Mouse (Mus musculus) embryonic facial prominence, embryonic 13.5 days (tissue): ENCODE measurements around the gene Foxo3. TPM values are rescaled to one million over a fixed set of nuclear protein-coding genes. Genes with fewer than 3 reads are reported as not detected.

Experiments
- ATAC-seq: fragments of 200-750 bp; cut with Nextera tagmentation; 2 replicates; pipeline ENCODE4 v1.8.0; 2017; ENCODE audit warnings: low read depth; ENCODE audit not compliant: insufficient number of reproducible peaks, insufficient read depth, low FRiP score, low TSS enrichment
- H3K27ac ChIP-seq: fragments of 300-500 bp; sonication (generic); 2 replicates; pipeline ENCODE4 v1.5.1; 2015; ENCODE audit warnings: moderate library complexity, mild to moderate bottlenecking, inconsistent platforms
- H3K27me3 ChIP-seq: fragments of 300-500 bp; sonication (generic); 2 replicates; pipeline ENCODE4 v1.6.1; 2015; ENCODE audit warnings: mild to moderate bottlenecking, inconsistent platforms
- H3K36me3 ChIP-seq: fragments of 300-500 bp; sonication (generic); 2 replicates; pipeline ENCODE4 v1.6.1; 2015; ENCODE audit warnings: mild to moderate bottlenecking, inconsistent platforms
- H3K4me1 ChIP-seq: fragments of 300-500 bp; sonication (generic); 2 replicates; pipeline ENCODE4 v1.6.1; 2015; ENCODE audit warnings: inconsistent platforms
- H3K4me2 ChIP-seq: fragments of 300-500 bp; sonication (generic); 2 replicates; pipeline ENCODE4 v1.6.1; 2015; ENCODE audit warnings: moderate library complexity, mild to moderate bottlenecking, inconsistent platforms
- H3K4me3 ChIP-seq: fragments of 300-500 bp; sonication (generic); 2 replicates; pipeline ENCODE4 v1.5.1; 2015; ENCODE audit warnings: mild to moderate bottlenecking, inconsistent platforms
- H3K9ac ChIP-seq: fragments of 300-500 bp; sonication (generic); 2 replicates; pipeline ENCODE4 v1.6.1; 2015; ENCODE audit warnings: mild to moderate bottlenecking, inconsistent platforms
- H3K9me3 ChIP-seq: fragments of 300-500 bp; sonication (generic); 2 replicates; pipeline ENCODE4 v1.6.1; 2016; ENCODE audit warnings: inconsistent platforms
- WGBS: fragments of 180-500 bp; shearing (Covaris S2); methylation state at CpG from one replicate; pipeline ENCODE4 v1.1.7; 2015; ENCODE audit warnings: mixed read lengths; 5-methylcytosine and 5-hydroxymethylcytosine counted together
- polyA plus RNA-seq: library from polyadenylated mRNA; unstranded; fragments of >200 nt; fragmentation: Nextera tagmentation; extraction: Ambion mirVana; gene quantifications from 2 replicates; pipeline ENCODE4 v1.2.1, GENCODE M21; 2015

The Foxo3 gene
- polyA plus RNA-seq, 1 experiment from 2014 or later, result 8.0 TPM

DNA sequence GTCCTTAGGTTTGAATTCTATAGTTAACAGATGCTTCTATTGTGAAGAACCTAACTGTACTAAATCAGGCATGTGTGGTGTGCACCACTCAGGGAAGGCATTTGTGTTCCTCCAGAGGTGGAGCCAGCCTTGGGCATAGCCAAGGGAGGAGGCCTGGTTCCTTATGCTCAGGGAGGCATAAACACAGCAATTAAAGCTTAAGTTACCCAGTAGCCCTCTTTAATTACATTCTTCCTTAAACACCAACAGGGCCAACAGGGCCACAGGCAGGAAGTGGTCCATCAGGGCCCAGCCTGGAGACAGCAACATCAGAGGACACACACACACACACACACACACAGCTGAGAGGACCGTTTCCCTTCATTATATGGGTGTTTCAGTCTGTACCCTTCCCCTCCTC, 102.7 kb downstream of the Foxo3 start:
- H3K36me3 ChIP-seq, result peaks cover 4% of the 10 kb centered on the region; the same call in 1 of the 2 replicates
- H3K9ac ChIP-seq, result no peak overlapping the region
- no peak overlapping the region for H3K4me2 ChIP-seq
- H3K27ac ChIP-seq, result 0 out of 2 replicates have a peak overlapping the region, but pooled peaks have one; percentile 16
- no peak overlapping the region for H3K4me3 ChIP-seq
- H3K9me3 ChIP-seq, result no peaks in the 10 kb centered on the region
- peaks cover 27% of the 10 kb centered on the region for H3K4me1 ChIP-seq
- WGBS, result 0% methylated on average over 1 of the region's 1 CpGs
- ATAC-seq, result no peak
- H3K27me3 ChIP-seq, result no peaks in the 10 kb centered on the region

DNA sequence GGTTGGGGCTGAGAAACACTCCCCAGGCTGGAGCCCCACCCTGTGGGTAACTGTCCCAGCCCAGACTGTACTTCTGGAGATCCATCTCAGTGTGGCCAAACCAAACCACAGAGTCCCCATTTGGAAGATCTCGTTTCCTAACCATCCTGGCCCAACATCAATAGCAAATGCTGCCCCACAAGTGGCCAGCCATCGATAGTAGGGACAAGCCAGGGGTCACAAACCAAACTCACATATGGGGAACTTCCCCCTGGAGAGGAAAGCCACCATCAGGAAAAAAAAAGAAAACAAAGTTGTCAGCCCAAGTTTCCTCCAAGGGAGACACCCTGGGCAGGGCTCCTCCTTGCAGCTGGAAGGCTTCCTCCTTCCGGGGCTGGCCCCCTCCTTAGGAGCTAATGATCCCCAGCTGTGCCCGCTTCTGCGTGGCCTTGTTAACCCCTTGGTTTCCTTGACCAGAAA, 105.6 kb downstream of the Foxo3 start:
- 7% methylated on average over 5 of the region's 5 CpGs for whole genome bisulfite sequencing
- Histone ChIP-seq H3K27ac (peak overlapping the region; percentile 57), H3K36me3 (no peaks in the 10 kb centered on the region), H3K4me2 (peak overlapping the region; percentile 20), H3K27me3 (no peaks in the 10 kb centered on the region), H3K4me3 (no peak overlapping the region), H3K9me3 (no peaks in the 10 kb centered on the region), H3K9ac (no peak overlapping the region), H3K4me1 (peaks cover 27% of the 10 kb centered on the region)
- ATAC-seq, result no peak; the same call in 1 of the 2 replicates

DNA sequence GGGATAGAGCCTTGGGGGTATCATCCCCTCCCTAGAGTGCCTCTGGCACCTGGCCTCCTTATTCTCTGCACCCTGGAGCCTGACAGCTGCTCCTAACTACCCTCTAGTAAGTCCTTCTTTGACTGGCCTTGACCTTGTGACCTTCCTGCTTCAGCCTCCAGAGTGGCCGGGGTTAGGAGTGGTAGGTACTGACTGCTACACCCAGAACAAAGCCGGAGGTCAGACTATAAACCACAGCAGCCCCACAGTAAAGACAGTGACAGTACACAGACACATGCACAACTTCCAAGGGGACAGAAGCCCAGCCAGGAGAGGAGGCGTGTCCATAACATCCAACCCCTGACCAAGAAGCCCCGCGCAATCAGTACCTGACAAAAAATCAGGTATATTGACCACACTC, 106.4 kb downstream of the Foxo3 start:
- Histone ChIP-seq H3K4me3 (no peak overlapping the region), H3K36me3 (no peaks in the 10 kb centered on the region), H3K9me3 (no peaks in the 10 kb centered on the region), H3K9ac (no peak overlapping the region), H3K27ac (0 out of 2 replicates have a peak overlapping the region, but pooled peaks have one; percentile 28), H3K27me3 (no peaks in the 10 kb centered on the region), H3K4me2 (no peak overlapping the region), H3K4me1 (peaks cover 27% of the 10 kb centered on the region)
- WGBS, result 62% methylated on average over 5 of the region's 5 CpGs
- ATAC-seq, result no peak

GRCm38 (mm10) chr10:42154727-42155126, 121.8 kb downstream of the Foxo3 start:
- Histone ChIP-seq H3K9ac (no peak overlapping the region), H3K27me3 (no peaks in the 10 kb centered on the region), H3K4me2 (no peak overlapping the region), H3K27ac (no peak overlapping the region), H3K4me1 (peaks cover 16% of the 10 kb centered on the region), H3K36me3 (no peaks in the 10 kb centered on the region), H3K4me3 (no peak overlapping the region), H3K9me3 (peaks cover 15% of the 10 kb centered on the region)
- ATAC-seq, result no peak
- 76% methylated on average over 2 of the region's 2 CpGs for WGBS

DNA sequence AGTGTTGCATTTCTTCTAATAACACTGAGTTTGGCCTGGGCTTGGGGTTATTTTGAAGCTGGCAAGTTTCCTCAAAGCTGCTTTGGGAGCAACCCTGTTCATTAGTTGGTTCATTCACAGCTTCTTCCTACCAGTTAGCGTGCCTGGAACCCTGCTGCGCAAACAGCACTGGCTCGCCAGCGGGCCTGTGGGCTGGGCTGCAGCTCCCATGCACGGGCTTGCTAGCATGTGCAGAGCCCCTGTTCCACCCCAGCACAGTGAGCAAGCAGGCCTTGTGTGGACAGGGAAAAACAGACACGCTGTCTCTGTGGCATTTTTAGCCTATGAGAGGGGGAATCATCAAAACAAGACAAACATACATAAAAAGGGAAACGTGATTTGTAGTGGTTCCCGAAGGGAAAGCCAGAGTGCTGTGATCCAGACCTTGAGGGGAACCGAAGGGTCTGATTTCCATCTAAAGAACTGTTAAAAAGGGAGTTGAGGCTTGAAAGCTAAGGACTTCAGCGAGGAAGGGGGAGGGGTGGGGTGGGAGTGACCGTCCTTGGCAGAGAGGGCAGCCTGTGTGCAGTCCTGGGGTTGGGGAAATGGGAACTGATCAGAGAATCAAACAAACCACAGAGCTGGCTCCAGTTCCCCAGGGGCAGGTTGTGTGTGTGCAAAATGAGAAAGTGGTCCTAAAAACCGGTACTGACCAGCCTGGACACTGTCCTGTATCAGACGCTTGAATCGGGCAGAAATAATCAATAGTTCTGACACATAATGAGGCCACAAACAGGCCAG, 123.9 kb downstream of the Foxo3 start:
- Histone ChIP-seq H3K27me3 (no peaks in the 10 kb centered on the region), H3K36me3 (no peaks in the 10 kb centered on the region), H3K9me3 (peaks cover 9% of the 10 kb centered on the region; the same call in 1 of the 2 replicates), H3K4me3 (no peak overlapping the region), H3K4me2 (no peak overlapping the region), H3K27ac (peak overlapping the region; percentile 60), H3K4me1 (peaks cover 16% of the 10 kb centered on the region), H3K9ac (peak overlapping the region; percentile 52; the same call in 1 of the 2 replicates)
- WGBS, result 32% methylated on average over 14 of the region's 14 CpGs
- ATAC-seq, result no peak

GRCm38 (mm10) chr10:42149767-42150166, 126.8 kb downstream of the Foxo3 start:
- Histone ChIP-seq H3K36me3 (no peaks in the 10 kb centered on the region), H3K4me2 (no peak overlapping the region), H3K9ac (no peak overlapping the region), H3K9me3 (no peaks in the 10 kb centered on the region), H3K4me3 (no peak overlapping the region), H3K27ac (no peak overlapping the region), H3K27me3 (no peaks in the 10 kb centered on the region), H3K4me1 (peaks cover 16% of the 10 kb centered on the region)
- 78% methylated on average over 3 of the region's 3 CpGs for WGBS
- ATAC-seq, result no peak

- ATAC-seq, result no peak
- H3K9me3 ChIP-seq, result no peaks in the 10 kb centered on the region
- H3K9ac ChIP-seq, result no peak overlapping the region
- H3K36me3 ChIP-seq, result no peaks in the 10 kb centered on the region
- no peaks in the 10 kb centered on the region for H3K27me3 ChIP-seq
- WGBS, result 73% methylated on average over 3 of the region's 3 CpGs
- no peak overlapping the region for H3K27ac ChIP-seq
- no peak overlapping the region for H3K4me2 ChIP-seq
- no peak overlapping the region for H3K4me3 ChIP-seq
- peaks cover 16% of the 10 kb centered on the region for H3K4me1 ChIP-seq
These were observed 128.2 kb downstream of the Foxo3 start for GRCm38 (mm10) chr10:42148326-42148725.

GRCm38 (mm10) chr10:42145221-42145620, 131.3 kb downstream of the Foxo3 start:
- H3K27me3 ChIP-seq, result no peaks in the 10 kb centered on the region
- H3K4me2 ChIP-seq, result no peak overlapping the region
- no peaks in the 10 kb centered on the region for H3K36me3 ChIP-seq
- no peaks in the 10 kb centered on the region for H3K9me3 ChIP-seq
- no peak overlapping the region for H3K9ac ChIP-seq
- 55% methylated on average over 5 of the region's 5 CpGs for WGBS
- H3K4me1 ChIP-seq, result no peaks in the 10 kb centered on the region
- H3K4me3 ChIP-seq, result no peak overlapping the region
- no peak overlapping the region for H3K27ac ChIP-seq
- ATAC-seq, result no peak

DNA sequence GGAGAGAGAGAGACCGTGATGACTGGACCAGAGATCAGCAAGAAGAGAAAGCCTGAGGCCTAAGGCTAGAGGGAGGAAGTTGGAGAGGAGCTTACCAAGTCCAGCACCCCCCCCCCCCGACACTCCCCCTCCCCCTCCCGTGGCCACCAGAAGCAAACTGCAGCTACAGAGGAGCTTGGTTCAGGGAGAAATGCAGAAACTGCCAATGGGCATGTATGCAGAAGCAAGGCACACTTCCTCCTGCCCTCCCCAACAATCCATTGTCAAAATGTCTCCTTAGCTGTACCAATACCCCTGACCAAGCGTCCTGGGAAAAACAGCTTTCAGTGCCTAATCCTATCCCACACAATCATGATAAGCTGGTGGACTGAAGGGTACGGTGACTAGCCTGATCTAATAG, 131.8 kb downstream of the Foxo3 start:
- Histone ChIP-seq H3K9ac (no peak overlapping the region), H3K36me3 (no peaks in the 10 kb centered on the region), H3K4me1 (no peaks in the 10 kb centered on the region), H3K4me2 (no peak overlapping the region), H3K27me3 (no peaks in the 10 kb centered on the region), H3K27ac (no peak overlapping the region), H3K4me3 (no peak overlapping the region), H3K9me3 (no peaks in the 10 kb centered on the region)
- 56% methylated on average over 4 of the region's 5 CpGs for WGBS
- no peak for ATAC-seq

- H3K27ac ChIP-seq, result no peak overlapping the region
- no peak overlapping the region for H3K4me3 ChIP-seq
- no peaks in the 10 kb centered on the region for H3K9me3 ChIP-seq
- no peak for ATAC-seq
- no peaks in the 10 kb centered on the region for H3K36me3 ChIP-seq
- no peak overlapping the region for H3K9ac ChIP-seq
- H3K4me2 ChIP-seq, result no peak overlapping the region
- 37% methylated on average over 2 of the region's 2 CpGs for WGBS
- no peaks in the 10 kb centered on the region for H3K4me1 ChIP-seq
- H3K27me3 ChIP-seq, result no peaks in the 10 kb centered on the region
These were observed 132.4 kb downstream of the Foxo3 start for GRCm38 (mm10) chr10:42144176-42144575.

GRCm38 (mm10) chr10:42142791-42143190, 133.8 kb downstream of the Foxo3 start:
- Histone ChIP-seq H3K4me3 (no peak overlapping the region), H3K27me3 (no peaks in the 10 kb centered on the region), H3K9ac (no peak overlapping the region), H3K36me3 (no peaks in the 10 kb centered on the region), H3K4me2 (no peak overlapping the region), H3K4me1 (no peaks in the 10 kb centered on the region), H3K27ac (no peak overlapping the region), H3K9me3 (no peaks in the 10 kb centered on the region)
- WGBS, result 88% methylated on average over 1 of the region's 1 CpGs
- ATAC-seq, result no peak

GRCm38 (mm10) chr10:42142081-42142480, 134.5 kb downstream of the Foxo3 start:
- WGBS, result 71% methylated on average over 9 of the region's 9 CpGs
- Histone ChIP-seq H3K27me3 (no peaks in the 10 kb centered on the region), H3K4me2 (no peak overlapping the region), H3K9ac (no peak overlapping the region), H3K4me3 (no peak overlapping the region), H3K36me3 (no peaks in the 10 kb centered on the region), H3K27ac (no peak overlapping the region), H3K9me3 (no peaks in the 10 kb centered on the region), H3K4me1 (no peaks in the 10 kb centered on the region)
- no peak for ATAC-seq
